Mouse (Mus musculus) large intestine, adult 2 months (tissue): ENCODE data around the gene N4bp2l2. TPM values are rescaled to one million over a fixed set of nuclear protein-coding genes. Genes with fewer than 3 reads are reported as not detected.
"Not testable (repeated sequence)": the region's sequence is repeated elsewhere in the genome, so short reads cannot be mapped to it uniquely, and the experiment has no call there.

Source experiments
- DNase-seq: peaks from one replicate; pipeline ENCODE4 v3.0.0-alpha.2; 2012; ENCODE audit warnings: low read depth, low spot score
- WGBS: fragments of 180-500 bp; shearing (Covaris S2); methylation state at CpG from one replicate; pipeline ENCODE4 v1.1.7; 2018; 5-methylcytosine and 5-hydroxymethylcytosine counted together
- polyA plus RNA-seq: library from polyadenylated mRNA; depleted of rRNA; stranded (reverse); fragments of >200 nt; gene quantifications from 2 replicates; pipeline ENCODE4 v1.2.3, GENCODE M21; 2012; rRNA removed

N4bp2l2 gene
- 4.8 and 6.0 TPM in 2 replicates for polyA plus RNA-seq

DNA sequence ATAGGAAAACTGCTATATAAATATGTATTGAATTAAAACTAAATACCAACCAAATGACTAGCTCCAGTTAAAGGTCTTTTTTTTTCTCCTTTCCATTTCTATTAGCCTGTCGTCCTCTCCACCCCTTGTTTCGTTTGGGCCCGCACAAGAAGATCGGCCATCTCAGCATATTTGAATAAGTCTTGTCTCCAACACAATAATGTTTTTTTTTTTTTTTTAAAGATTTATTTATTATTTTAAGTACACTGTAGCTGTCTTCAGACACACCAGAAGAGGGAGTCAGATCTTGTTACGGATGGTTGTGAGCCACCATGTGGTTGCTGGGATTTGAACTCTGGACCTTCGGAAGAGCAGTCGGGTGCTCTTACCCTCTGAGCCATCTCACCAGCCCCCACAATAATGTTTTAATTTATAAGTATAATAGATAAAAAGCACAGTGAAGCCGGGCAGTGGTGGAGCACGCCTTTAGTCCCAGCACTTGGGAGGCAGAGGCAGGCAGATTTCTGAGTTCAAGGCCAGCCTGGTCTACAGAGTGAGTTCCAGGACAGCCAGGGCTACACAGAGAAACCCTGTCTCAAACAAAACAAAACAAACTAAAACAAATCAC is at the start of gene N4bp2l2:
N4bp2l2 (minus strand) TSS at position 51 of the 607 bp plus-strand sequence.
- WGBS = 91% methylated on average over 9 of the region's 9 CpGs
- not testable (repeated sequence) for DNase-seq

DNA sequence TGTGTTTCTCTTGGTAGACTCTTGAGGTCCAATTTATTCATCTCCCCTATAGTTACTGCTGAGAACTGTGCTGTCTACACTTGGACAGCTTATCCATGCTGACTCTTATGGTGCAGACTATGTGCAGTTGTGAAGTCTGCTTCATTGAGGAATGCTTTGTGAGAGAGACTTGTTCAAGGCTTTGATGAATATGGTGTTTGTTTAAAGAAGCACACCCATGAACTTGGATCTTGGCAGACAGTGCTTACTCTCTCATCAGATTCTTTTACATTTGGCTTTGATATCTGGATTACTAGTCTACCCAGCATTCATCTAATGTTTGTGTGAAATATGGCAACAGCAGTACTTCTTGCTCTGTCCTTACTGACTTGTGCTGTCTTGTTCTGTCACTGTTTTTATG is 47.4 kb upstream of the N4bp2l2 start:
- DNase-seq = no peak

DNA sequence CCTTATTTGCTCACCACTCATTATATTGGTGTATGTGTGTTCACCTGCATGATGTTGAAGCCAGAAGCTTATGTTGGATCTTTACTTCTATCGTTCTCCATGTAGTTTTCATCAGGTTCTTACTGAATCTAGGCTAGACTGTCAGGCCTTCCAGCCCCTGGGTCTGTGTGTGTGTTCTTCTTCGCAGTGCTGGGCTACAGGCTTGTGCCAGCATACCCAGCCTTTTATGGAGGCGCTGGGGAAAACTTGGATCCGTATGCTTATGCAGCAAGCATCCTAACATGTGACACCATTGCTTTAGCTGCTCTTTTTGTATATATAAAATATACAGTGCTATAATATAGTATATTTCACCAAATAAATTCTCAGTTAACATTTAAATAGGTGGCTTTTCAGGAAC is 45.5 kb upstream of the N4bp2l2 start:
- WGBS = 86% methylated on average over 4 of the region's 4 CpGs
- DNase-seq = no peak

DNA sequence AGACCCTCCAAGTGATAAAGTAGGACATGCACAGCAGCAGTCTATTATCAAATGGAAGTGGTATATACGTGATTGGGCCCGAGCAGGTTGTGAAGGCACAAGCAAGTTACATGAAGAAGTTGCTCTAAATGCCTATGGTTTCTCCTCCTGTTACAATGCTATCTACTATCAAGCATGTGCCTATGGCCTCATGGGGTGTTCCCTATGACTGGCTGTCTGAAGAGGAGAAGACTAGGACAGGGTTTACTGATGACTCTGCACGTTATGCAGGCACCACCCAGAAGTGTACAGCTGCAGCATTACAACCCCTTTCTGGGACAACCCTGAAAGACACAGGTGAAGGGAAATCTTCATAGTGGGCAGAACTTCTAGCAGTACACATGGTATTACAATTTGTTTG is 41.2 kb upstream of the N4bp2l2 start:
- not testable (repeated sequence) for DNase-seq
- WGBS = 90% methylated on average over 3 of the region's 3 CpGs

DNA sequence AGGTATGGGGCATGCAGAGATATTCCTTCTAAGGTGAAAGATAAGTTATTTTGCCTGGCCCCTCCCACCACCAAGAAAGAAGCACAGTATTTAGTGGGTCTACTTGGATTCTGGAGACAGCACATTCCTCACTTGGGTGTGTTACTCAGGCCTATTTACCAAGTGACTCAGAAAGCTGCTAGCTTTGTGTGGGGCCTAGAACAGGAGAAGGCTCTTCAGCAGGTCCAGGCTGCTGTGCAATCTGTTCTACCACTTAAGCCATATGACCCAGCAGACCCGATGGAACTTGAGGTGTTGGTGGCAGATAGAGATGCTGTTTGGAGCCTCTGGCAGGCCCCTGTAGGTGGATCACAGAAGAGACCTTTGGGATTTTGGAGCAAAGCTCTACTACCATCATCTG is 40.7 kb upstream of the N4bp2l2 start:
- 27% methylated on average over 1 of the region's 1 CpGs for WGBS

DNA sequence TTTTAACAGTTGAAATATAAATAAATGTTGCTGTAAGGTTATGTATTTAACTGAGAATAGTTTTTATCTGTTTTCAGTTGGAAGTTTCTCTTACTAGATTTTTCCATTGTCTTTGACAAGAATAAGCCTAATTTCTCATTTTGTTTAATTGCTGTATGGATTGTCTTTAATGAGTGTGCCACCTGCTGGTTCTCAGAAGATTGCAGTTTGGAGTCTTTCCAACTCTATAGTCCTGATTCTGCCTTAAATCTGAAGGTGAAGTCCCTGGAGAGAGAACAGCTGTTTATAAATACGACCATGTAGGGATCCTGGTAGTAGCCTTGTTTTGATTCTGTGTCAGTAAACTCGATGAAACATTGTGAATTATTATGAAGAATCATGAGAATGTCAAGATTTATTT is 36.7 kb upstream of the N4bp2l2 start:
- 24% methylated on average over 2 of the region's 2 CpGs for WGBS
- DNase-seq = peak; percentile 14

More for the DNA sequence above, 40.7 kb upstream of the N4bp2l2 start:
- DNase-seq = not testable (repeated sequence)

DNA sequence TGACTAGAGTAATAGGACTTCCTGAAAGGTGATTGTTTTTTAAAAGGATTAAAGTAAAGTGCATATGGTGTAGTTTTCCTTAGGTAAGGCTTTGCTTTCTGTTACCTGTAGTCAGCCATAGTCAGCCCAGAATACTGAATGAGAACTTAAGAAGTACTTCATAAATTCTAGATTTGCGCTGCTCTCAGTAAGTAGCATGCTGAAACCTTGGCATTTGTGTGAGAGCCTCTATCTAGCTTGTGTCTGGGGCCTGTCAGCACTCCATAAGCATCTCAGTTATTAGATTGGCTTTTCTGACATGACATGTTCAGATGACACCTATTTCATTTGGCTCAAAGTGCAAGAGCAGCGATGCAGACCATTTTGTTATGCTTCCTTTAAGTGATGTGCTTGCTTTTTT is 27.3 kb upstream of the N4bp2l2 start:
- 93% methylated on average over 2 of the region's 2 CpGs for whole genome bisulfite sequencing
- no peak for DNase-seq

DNA sequence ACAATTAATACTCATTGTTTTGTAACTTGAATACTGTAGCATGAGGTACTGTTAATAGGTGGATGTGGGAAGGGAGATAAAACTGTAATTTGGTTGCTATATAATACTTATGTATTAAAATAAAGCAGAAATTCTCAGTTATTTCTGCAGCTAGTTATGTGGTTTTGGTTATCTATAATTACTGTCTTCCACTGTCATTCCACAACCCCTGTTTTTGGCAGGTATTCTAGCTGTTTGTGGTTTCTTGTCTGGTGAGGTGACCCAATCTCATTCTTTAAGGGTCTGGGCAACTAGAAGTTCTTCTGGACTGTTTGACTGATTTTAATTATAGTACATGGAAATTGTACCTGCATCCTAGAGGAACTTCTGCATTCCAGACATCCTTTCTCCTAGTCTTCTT is 24.7 kb upstream of the N4bp2l2 start:
- DNase-seq = no peak

DNA sequence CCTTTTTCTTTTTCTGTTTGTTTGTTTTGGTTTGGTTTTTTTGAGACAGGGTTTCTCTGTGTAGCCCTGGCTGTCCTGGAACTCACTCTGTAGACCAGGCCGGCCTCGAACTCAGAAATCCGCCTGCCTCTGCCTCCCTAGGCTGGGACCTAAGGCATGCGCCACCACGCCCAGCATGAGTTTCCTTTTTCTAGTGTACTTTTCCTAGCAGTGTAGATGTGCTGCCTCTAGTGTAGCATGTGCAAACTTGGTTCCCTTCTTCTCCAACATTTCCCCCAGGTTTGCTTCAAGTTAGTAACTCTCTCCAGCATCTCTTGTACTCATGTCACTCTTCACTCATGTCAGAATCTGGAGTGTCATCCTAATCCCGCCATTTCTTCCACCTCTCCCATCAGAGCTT is 16.9 kb upstream of the N4bp2l2 start:
- not testable (repeated sequence) for DNase-seq
- WGBS = 95% methylated on average over 6 of the region's 6 CpGs

DNA sequence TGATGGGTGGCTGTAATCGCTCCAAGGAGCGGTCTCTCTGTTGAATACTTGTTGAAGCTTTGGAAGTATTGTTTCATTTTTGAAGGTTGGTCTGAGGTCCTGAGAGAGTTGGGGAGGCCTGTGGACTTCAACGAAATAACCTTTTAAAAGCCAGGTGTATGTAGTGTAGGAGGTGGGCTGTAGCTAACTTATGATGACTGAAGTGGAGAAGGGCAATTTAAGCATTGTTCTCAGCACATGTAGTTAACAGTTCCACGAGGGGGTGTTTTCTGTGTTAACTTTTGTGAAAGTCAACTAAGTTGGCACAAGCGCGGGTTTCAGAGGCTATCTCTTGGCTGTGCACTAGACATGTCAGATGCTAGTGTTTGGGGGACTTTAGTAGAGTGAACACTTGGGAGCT is 8.9 kb upstream of the N4bp2l2 start:
- no peak for DNase-seq
- 34% methylated on average over 6 of the region's 6 CpGs for WGBS

DNA sequence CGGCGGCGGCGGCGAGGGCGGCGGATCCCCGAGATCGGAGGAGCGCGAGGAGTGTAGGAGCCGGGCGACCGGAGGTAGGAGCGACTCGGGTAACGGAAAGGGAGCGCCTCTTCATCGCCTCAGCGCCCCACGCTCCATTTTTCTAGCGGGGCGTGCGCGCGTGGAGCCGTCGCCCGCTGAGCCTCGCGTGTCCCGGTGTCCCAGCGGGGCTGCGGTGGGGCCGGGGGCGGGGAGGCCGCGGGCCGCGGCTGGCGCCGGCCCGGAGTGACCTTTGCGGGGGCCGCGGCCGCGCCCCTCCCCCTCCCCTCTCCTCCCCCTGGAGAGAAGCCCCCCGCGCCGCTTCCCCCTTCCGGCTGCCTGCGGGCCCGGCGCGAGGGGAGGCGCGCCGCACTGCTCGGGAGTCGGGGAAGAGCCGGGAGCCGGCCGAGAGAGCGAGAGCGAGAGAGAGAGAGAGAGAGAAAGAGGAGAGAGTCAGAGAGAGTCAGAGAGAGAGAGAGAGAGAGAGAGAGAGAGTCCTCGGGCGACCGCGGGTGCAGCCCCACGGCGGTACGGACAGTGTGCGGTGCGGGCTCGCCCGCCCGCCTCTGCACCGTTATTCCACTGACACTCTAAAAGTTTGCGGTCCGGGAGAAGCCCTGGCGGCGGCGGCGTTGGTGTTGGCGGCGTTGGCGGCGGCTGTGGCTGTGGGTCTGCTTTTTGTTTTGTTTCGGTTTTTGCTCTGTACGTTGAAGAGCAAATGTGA is 8.1 kb upstream of the N4bp2l2 start:
- under 1% methylated on average over 65 of the region's 91 CpGs for WGBS
- DNase-seq = no peak

DNA sequence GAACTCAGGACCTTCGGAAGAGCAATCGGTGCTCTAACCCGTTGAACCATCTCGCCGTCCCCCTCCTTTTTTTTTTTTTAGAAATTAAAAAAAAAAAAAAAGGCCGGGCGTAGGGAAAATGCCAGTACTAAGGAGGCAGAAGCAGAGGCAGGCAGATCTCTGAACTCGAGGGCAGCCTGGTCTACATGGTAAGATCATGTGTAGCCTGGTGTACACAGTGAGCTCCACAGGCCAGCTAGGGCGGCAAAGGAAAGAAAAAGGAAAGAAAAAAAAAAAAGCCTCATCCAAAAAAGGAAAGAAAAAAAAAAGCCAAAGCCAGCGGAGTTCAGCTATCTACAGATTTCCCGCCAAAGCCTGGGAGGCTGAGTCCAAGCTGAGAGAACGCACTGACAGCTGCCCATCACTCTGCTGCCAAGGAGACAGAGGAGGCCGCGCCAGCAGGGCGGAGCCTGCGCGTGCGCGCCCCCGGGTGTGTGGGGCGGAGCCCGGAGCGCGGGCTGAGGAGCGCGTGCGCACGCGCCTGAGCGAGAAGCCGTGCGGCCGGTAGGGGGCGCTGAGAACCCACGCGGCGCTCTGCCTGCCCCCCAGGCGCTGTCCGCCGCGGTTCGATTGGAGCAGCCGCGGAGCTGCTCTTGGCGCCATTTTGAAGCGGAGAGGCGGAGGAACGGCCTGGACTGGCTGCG is 7.3 kb upstream of the N4bp2l2 start, which contains the start of gene Pds5b:
Pds5b (plus strand) TSS at position 587 of the 683 bp plus-strand sequence.
- peak; percentile 72 for DNase-seq
- WGBS = 13% methylated on average over 47 of the region's 49 CpGs

DNA sequence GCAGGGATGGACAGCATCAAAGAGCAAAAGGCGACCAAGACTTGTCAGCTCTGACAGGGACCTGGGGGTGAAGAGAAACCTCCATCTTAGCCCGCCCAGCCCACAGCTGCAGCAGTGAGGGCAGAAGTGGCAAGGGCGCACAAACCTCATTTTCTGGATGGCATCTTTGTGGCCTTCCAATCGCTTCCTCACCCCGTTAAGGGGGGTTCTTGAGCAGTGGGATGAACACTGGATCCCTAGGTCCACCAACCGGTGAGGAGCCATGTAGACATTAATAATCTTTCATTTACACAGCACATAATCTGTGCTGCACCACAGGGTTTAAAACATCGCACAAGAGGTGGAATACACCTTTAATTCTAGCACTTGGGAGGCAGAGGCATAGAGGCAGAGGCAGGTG is 6.4 kb upstream of the N4bp2l2 start:
- 91% methylated on average over 7 of the region's 7 CpGs for WGBS
- DNase-seq = no peak

DNA sequence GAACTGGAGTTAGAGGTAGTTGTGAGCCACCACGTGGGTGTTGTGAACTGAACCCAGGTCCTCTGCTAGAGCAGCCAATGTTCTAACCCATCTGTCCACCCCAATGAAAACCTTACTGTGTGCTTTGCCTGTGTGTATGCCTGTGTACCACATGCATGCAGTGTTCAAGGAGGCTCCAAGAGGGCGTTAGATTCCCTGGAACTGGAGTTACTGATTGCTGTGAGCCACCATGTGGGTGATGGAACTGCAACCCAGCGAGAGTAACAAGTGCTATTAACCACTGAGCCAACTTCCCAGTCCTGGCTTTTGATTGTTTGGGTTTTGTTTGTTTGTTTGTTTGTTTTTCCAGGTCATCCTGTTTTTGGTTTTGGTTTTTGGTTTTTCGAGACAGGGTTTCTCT is 2.7 kb upstream of the N4bp2l2 start:
- 59% methylated on average over 4 of the region's 4 CpGs for WGBS

DNA sequence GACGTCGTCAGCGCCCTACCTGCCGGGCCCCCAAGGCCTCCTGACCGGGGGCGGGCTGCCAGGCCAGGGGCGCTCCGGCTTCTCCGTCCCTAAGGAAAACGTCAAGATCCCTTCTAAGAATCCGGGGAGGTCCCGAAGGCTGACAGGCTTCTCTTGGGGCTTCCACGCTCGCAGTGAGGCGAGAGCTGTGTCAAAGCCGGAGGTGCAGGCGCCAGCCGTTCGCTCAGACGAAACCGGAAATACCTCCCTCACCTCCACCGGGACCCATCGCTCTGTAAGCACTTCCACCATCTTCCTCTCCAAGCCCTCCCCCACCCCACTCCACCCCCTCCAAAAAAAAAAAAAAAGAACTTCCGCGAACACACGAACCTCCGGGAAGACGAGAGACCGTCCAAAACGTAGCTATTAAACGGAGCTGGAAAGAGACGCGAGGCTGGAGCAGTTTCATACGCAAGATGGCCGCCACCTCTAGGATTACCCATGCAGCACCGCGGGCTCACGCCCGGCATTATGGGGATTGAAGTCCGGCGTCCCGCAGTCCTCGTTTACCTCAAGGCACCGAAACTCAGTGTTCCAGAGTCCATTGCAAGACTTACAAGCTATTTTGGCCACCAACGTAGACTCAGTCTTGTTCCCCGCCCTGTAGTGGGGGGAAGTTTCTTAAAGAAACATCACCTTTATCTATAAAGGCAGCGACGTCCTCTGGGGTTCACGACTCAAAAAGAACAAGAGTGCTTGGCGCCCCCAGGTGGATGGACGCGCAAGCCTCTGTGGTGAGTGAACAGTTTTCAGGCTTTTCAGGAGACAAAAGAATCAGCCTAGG is 640 bp downstream of the N4bp2l2 start:
- WGBS = under 1% methylated on average over 52 of the region's 52 CpGs
- peak; percentile 98 for DNase-seq

More for the DNA sequence above, 2.7 kb upstream of the N4bp2l2 start:
- DNase-seq = no peak

DNA sequence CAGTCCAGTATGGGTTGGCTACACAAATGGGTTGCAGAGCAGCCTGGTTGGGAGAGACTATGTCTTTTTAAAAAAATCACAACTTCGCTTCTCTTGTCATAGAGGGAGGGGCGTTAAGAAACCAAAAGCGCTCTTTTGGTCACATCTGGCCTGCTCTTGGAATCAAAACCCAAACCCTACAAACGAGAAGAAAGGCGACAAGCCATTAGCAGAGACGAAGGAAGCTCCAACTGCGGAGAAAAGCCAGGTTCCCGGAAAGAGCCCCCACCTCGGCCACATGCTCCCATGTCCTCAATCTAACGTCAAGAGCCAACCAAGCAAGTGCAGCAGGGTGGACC is 1.2 kb downstream of the N4bp2l2 start:
- under 1% methylated on average over 10 of the region's 10 CpGs for WGBS

DNA sequence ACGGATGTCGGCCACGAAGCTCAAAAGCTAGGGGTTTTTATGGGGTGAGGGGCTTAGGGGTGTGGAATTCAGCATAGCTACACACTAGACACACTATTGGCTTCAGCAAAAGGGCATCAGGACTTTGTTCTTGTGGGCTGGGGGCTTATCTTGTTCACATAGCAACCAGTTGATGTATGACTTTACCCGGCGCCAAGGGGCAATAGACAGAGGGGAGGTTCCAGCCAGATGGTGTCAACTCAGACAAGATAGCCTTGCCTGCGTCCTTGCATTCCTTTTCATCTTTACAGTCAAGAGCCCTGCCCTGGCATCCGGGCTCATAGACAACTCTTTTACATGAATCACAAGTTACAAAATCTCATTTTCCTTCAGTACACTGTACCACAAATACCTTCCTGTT is 2.1 kb downstream of the N4bp2l2 start:
- DNase-seq = not testable (repeated sequence)
- WGBS = 80% methylated on average over 7 of the region's 7 CpGs

More for the DNA sequence above, 1.2 kb downstream of the N4bp2l2 start:
- DNase-seq = no peak

DNA sequence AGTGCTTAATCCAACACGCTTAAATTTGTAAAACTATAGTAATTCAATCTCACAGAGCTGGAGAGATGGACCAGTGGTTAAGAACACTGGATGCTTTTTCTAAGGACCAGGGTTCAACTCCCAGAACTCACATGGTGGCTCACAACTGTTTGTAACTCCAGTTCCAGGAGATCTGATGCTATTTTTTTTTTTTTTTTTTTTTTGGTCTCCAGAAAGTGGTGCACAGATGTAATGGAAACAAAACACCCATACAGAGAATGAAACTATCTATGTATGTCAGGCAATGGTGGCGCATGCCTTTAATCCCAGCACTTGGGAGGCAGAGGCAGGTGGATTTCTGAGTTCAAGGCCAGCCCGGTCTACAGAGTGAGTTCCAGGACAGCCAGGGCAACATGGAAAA is 5.7 kb downstream of the N4bp2l2 start:
- 92% methylated on average over 3 of the region's 3 CpGs for WGBS
- DNase-seq = not testable (repeated sequence)

DNA sequence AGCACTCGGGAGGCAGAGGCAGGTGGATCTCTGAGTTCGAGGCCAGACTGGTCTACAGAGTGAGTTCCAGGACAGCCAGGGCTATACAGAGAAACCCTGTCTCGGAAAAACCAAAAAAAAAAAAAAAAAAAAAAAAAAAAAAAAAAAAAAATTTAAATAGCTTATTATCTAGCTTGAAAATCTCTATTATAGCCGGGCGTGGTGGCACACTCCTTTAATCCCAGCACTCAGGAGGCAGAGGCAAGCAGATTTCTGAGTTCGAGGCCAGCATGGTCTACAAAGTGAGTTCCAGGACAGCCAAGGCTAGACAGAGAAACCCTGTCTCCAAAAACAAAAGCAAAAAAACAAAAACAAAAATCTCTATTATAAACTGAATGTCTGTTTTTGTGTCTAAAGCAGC is 6.6 kb downstream of the N4bp2l2 start:
- not testable (repeated sequence) for DNase-seq
- 89% methylated on average over 6 of the region's 6 CpGs for WGBS

DNA sequence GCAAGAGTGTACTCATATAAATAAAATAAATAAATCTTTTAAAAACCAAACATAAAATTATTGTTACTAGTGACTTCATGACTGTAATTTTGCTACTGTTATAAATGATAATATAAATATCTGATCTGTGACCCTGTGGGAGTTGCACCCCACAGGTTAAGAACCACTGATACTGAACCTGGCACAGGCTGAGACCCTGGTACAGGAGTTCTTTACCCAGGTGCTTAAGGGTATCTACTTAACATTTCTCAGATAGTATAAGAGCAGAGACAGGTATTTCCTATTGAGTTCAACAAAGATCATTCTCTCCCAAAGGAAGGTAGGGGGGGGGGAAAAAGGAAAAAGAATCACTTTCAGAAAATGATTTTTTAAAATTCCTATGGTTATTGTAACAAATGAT is 11.4 kb downstream of the N4bp2l2 start:
- no peak for DNase-seq
